Mouse (Mus musculus) hindbrain, postnatal 0 days (tissue): Measurements from ENCODE around the gene Chd3. TPM values are rescaled to one million over a fixed set of nuclear protein-coding genes. Genes with fewer than 3 reads are reported as not detected.

Source experiments
- ATAC-seq: fragments of 200-750 bp; cut with Nextera tagmentation; 2 replicates; pipeline ENCODE4 v1.8.0; 2017; ENCODE audit warnings: mild to moderate bottlenecking, moderate TSS enrichment, moderate library complexity
- DNase-seq: peaks from one replicate; pipeline ENCODE4 v3.0.0-alpha.2; 2015; ENCODE audit warnings: low spot score
- H3K27ac ChIP-seq: fragments of 300-500 bp; sonication (generic); 2 replicates; pipeline ENCODE4 v1.5.1; 2014; ENCODE audit warnings: mild to moderate bottlenecking
- H3K27me3 ChIP-seq: fragments of 300-500 bp; sonication (generic); 2 replicates; pipeline ENCODE4 v1.6.1; 2014; ENCODE audit warnings: low read length, mixed read lengths; ENCODE audit not compliant: insufficient read depth
- H3K36me3 ChIP-seq: fragments of 300-500 bp; sonication (generic); 2 replicates; pipeline ENCODE4 v1.6.1; 2014; ENCODE audit warnings: low read length, mixed read lengths; ENCODE audit not compliant: insufficient read depth
- H3K4me1 ChIP-seq: fragments of 300-500 bp; sonication (generic); 2 replicates; pipeline ENCODE4 v1.6.1; 2014; ENCODE audit warnings: antibody characterized with exemption, low read length, mixed read lengths; ENCODE audit not compliant: insufficient read depth
- H3K4me2 ChIP-seq: fragments of 300-500 bp; sonication (generic); 2 replicates; pipeline ENCODE4 v1.6.1; 2014; ENCODE audit warnings: low read depth, mild to moderate bottlenecking, low read length, moderate library complexity, mixed read lengths
- H3K4me3 ChIP-seq: fragments of 300-500 bp; sonication (generic); 2 replicates; pipeline ENCODE4 v1.5.1; 2014; ENCODE audit warnings: low read length
- H3K9ac ChIP-seq: fragments of 300-500 bp; sonication (generic); replicated peaks from 2 replicates; pipeline ENCODE4 v1.6.1; 2014; ENCODE audit warnings: mild to moderate bottlenecking, low read length, moderate library complexity, mixed read lengths
- H3K9me3 ChIP-seq: fragments of 300-500 bp; sonication (generic); 2 replicates; pipeline ENCODE4 v1.6.1; 2016; ENCODE audit warnings: low read length, mixed read lengths
- CTCF ChIP-seq: IDR thresholded peaks from 2 replicates; pipeline ENCODE4 v1.5.1; 2016; ENCODE audit warnings: antibody characterized with exemption, control low read depth, low read depth
- WGBS: fragments of 180-500 bp; shearing (Covaris S2); extraction: QIAGEN DNeasy Blood & Tissue Kit; methylation state at CpG from one replicate; pipeline ENCODE4 v1.1.7; 2014; 5-methylcytosine and 5-hydroxymethylcytosine counted together
- polyA plus RNA-seq: library from polyadenylated mRNA; unstranded; fragments of >200 nt; fragmentation: Nextera tagmentation; extraction: Ambion mirVana; gene quantifications from 2 replicates; pipeline ENCODE4 v1.2.1, GENCODE M21; 2015
- total RNA-seq: library from RNA; depleted of rRNA; stranded (reverse); fragments of >200 nt; gene quantifications from 2 replicates; pipeline ENCODE4 v1.2.3, GENCODE M21; 2014

Chd3 gene
- total and polyA plus RNA-seq, 2 experiments from 2014 or later = 46.6 to 252 TPM

- H3K27me3 ChIP-seq = no peaks in the 10 kb centered on the region
- no peaks in the 10 kb centered on the region for H3K36me3 ChIP-seq
- no peaks in the 10 kb centered on the region for H3K9me3 ChIP-seq
- H3K27ac ChIP-seq = peak overlapping the region; percentile 98
- peaks cover 29% of the 10 kb centered on the region for H3K4me1 ChIP-seq
- ATAC-seq (no peak), DNase-seq (peak; percentile 71)
- H3K4me3 ChIP-seq = peak overlapping the region; percentile 79
- TF ChIP-seq CTCF = no peak
- H3K9ac ChIP-seq = peak overlapping the region; percentile 99
- peak overlapping the region; percentile 93 for H3K4me2 ChIP-seq
- WGBS = 1% methylated on average over 52 of the region's 106 CpGs
Measured at GRCm38 (mm10) chr11:69368356-69369214, 621 bp downstream of the Chd3 start.

GRCm38 (mm10) chr11:69367616-69368355, 1.4 kb downstream of the Chd3 start:
- H3K36me3 ChIP-seq = peaks cover 3% of the 10 kb centered on the region; the same call in 1 of the 2 replicates
- H3K9ac ChIP-seq = peak overlapping the region; percentile 99
- H3K27me3 ChIP-seq = no peaks in the 10 kb centered on the region
- WGBS = under 1% methylated on average over 22 of the region's 22 CpGs
- peak overlapping the region; percentile 98 for H3K27ac ChIP-seq
- DNase-seq (peak; percentile 20), ATAC-seq (peak; percentile 10; the same call in 1 of the 2 replicates)
- peak overlapping the region; percentile 79 for H3K4me3 ChIP-seq
- H3K4me1 ChIP-seq = peaks cover 29% of the 10 kb centered on the region
- H3K4me2 ChIP-seq = peak overlapping the region; percentile 93
- H3K9me3 ChIP-seq = no peaks in the 10 kb centered on the region
- no peak for TF ChIP-seq CTCF

GRCm38 (mm10) chr11:69366855-69367615, 2.2 kb downstream of the Chd3 start:
- ATAC-seq = no peak
- Histone ChIP-seq H3K27ac (peak overlapping the region; percentile 88), H3K4me2 (peak overlapping the region; percentile 93), H3K4me3 (peak overlapping the region; percentile 79), H3K36me3 (peaks cover 3% of the 10 kb centered on the region; the same call in 1 of the 2 replicates), H3K4me1 (peaks cover 29% of the 10 kb centered on the region), H3K9ac (peak overlapping the region; percentile 99), H3K27me3 (no peaks in the 10 kb centered on the region), H3K9me3 (no peaks in the 10 kb centered on the region)
- WGBS = under 1% methylated on average over 22 of the region's 22 CpGs
- TF ChIP-seq CTCF = no peak
- no peak for DNase-seq

GRCm38 (mm10) chr11:69366157-69366854, 2.9 kb downstream of the Chd3 start:
- Histone ChIP-seq H3K27me3 (no peaks in the 10 kb centered on the region), H3K4me3 (peak overlapping the region; percentile 79), H3K9ac (peak overlapping the region; percentile 99), H3K27ac (peak overlapping the region; percentile 88), H3K9me3 (no peaks in the 10 kb centered on the region), H3K36me3 (peaks cover 7% of the 10 kb centered on the region; the same call in 1 of the 2 replicates), H3K4me2 (peak overlapping the region; percentile 93), H3K4me1 (peaks cover 28% of the 10 kb centered on the region)
- WGBS = 1% methylated on average over 26 of the region's 26 CpGs
- peak; percentile 81 for ATAC-seq
- peak; percentile 97 for DNase-seq
- peak; percentile 31 for TF ChIP-seq CTCF

DNA sequence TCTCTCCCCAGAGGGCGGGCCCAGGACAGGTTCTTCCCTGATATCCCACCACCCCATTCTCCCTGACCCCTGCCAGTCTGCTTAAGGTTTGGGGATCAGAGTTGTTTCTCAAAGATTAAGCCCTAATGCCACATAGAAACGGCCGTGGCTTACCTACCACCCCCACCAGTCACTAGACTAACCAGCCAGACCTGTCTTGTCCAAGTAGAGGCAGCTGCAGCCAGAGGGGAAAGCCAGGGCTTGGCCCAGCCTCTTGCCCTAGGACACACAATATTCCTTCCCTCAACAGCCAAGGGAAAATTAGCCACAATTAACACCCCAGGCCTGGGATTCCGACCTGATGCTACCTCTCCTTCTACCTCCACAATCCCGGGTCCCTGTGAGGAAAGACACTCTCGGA, 3.5 kb downstream of the Chd3 start:
- H3K27me3 ChIP-seq = no peaks in the 10 kb centered on the region
- peak overlapping the region; percentile 79 for H3K4me3 ChIP-seq
- peak overlapping the region; percentile 35 for H3K9ac ChIP-seq
- peaks cover 23% of the 10 kb centered on the region for H3K4me1 ChIP-seq
- H3K9me3 ChIP-seq = no peaks in the 10 kb centered on the region
- no peak for TF ChIP-seq CTCF
- H3K27ac ChIP-seq = peak overlapping the region; percentile 88
- ATAC-seq = no peak
- WGBS = 22% methylated on average over 6 of the region's 6 CpGs
- H3K36me3 ChIP-seq = peaks cover 13% of the 10 kb centered on the region; the same call in 1 of the 2 replicates
- no peak for DNase-seq
- peak overlapping the region; percentile 93 for H3K4me2 ChIP-seq

- no peaks in the 10 kb centered on the region for H3K9me3 ChIP-seq
- peaks cover 21% of the 10 kb centered on the region for H3K4me1 ChIP-seq
- 0 out of 2 replicates have a peak overlapping the region, but pooled peaks have one; percentile 2 for H3K4me3 ChIP-seq
- H3K27me3 ChIP-seq = no peaks in the 10 kb centered on the region
- peak overlapping the region; percentile 93 for H3K4me2 ChIP-seq
- peak; percentile 94 for DNase-seq
- H3K36me3 ChIP-seq = peaks cover 20% of the 10 kb centered on the region
- peak; percentile 76 for ATAC-seq
- H3K9ac ChIP-seq = no peak overlapping the region
- H3K27ac ChIP-seq = peak overlapping the region; percentile 88
- TF ChIP-seq CTCF = 0 out of 2 replicates have a peak, but pooled peaks have one; percentile 8
- WGBS = 3% methylated on average over 6 of the region's 6 CpGs
Measured at GRCm38 (mm10) chr11:69364910-69365309, 4.3 kb downstream of the Chd3 start.
